Mouse (Mus musculus) kidney, adult 2 months (tissue): ENCODE data around the gene Sprr2k.

Experiments
- CTCF ChIP-seq: fragments of 200-500 bp; conservative IDR thresholded peaks from 2 replicates; pipeline ENCODE4 v1.5.1; 2011; ENCODE audit warnings: low read depth, mild to moderate bottlenecking, control low read depth, low read length, moderate library complexity, mixed read lengths; ENCODE audit not compliant: insufficient read depth, insufficient read length
- POLR2A ChIP-seq: fragments of 200-500 bp; IDR thresholded peaks from one replicate; pipeline ENCODE4 v1.6.1; 2011; ENCODE audit warnings: low read depth, low read length, control low read depth

GRCm38 (mm10) chr3:92407691-92408090 lies 24.7 kb upstream of the Sprr2k start, which contains the start of gene Sprr2i:
- TF ChIP-seq CTCF = no peak
- TF ChIP-seq POLR2A = no peak
